Mouse (Mus musculus): ENCODE results near the gene Prss45.

Prss45 gene

DNA sequence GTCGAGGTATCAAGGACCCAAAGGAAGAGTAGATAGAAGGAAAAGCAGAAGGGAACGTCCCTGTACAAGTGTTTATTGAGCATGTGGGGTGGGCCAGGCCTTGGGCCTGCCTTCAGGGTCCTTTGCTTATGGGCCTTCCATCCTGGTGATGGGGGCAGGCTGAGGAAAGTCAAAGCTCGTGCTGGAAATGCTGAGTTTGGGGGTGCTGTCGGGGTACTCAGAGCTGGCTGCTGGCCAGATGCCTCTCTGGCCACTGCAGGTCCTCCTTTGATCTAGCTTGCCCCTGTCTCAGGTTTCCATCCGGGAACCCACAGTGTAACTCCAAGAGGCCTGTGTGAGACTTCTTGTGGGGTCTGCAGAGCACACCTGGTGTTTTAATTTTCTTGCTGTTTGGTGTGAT lies 24.1 kb downstream of the Prss45 start:
- DNase-seq = no peak

DNA sequence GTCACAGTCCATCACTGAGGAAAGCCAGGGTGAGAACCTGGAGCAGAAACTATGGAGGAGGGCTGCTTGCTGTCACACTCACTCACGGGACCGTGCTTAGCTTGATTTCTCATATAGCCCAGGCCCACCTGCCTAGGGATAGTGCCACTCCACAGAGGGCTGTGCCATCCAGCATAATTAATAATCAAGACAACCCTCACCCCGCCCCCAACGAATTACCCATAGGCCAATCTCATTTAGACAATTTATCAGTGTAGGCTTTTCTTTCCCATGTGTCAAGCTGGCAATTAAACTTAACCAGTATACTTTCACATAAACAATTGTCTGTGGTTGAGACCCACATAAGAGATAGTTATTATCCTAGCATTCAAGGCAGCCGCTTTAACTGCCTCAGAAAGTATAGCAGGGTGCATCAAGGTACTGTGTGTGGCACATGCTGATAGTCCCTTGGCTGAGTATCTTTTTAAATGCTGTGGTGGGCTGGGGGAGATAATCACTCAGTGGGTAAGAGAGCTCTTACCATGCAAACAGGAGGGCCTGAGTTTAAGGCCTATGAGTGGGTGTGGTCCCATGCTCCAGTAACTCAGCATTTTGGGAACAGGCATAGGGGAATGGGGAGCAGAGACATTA lies 24.7 kb downstream of the Prss45 start:
- no peak for DNase-seq

DNA sequence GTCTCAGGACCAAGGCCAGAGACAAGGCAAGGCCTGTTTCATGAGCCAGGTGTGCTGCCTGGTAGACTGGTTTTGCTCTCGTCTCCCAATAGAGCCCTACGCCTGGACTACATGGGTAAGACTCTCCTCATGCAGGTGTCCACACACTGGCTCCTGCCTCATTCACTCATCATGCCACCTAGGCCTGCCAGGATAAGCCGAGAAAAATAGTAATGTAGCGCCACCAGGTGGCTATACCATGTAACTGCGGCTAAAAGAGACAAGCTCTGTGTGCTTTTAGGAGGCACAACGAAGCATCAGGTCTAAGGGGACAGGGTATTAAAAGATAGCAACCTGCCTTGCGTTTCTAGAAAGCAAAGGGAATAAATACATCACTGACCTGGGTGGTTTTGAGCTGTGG lies 36.6 kb downstream of the Prss45 start:
- peak in 1 of 2 experiments; percentile 72 for DNase-seq

DNA sequence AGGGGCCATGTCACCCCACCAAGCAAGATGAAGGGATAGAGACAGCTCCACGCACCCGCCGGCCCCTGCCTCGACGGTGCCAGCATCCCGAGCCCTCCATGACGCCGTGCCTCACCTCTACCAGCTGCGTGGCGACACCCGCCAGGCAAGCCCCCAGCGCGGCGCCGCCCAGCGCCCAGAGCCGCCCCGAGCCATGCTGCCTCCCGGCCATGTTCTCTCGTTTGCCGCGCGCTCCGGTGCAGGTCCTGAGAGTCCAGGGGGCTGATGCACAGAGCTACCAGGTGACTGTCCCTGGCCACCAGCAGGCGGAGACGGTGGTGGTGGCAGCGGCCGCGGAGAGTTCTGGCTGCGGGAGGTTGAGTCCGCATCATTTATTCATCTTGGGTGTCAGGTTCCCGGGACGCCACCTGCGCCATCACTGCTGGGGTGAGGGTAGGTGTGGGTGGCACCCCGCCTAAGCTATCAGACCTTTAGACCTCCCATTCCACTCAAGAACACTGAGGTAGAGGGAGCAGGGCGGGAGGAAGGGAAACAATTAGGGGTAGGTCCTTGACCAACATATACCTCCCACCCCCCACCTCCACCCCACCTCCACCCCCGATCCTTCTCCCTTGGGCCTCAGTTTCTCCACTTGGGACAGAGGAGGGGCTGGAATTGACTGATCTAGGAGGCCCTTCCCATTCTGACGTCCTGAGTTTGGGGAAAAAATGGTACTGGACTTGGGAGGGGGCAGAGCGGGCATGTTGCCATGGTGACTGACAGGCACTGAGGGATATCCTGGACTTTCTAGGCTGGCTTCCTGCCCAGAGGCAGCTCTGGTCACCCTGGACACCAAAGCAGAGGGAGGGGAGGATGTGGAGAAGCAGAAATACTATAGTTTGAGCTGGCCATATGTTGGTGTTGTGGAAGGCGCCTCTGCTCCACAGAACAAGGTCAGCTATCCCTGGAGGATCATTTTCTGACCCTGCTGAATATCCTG lies 39.6 kb downstream of the Prss45 start:
- peak; percentile 60 to 73 for DNase-seq

DNA sequence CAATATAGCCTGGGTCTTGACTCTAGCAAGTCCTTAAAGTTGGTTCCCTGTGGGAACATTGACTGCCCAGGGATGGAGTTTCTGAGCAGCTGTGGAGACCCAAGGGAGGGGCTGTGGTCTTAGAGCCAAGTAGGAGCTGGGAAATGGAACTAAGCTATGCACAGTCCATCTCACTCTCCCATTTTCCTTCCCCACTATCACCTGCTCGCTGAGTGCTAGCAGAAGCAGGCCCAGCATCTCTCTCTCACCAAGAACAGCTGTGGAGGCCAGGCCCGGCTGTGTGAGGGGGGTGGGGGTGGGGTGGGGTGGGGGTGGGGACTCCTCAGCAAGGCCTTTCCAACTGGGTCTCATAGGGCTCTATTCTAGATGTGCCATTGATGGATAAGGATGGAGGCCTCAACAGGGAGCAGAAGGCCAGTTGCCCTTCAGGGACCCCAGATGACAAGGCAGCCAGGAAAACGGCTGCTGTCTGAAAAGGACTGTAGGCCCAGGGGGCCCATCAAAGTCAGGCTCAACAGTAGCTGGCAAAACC lies 40.3 kb downstream of the Prss45 start:
- DNase-seq = no peak

DNA sequence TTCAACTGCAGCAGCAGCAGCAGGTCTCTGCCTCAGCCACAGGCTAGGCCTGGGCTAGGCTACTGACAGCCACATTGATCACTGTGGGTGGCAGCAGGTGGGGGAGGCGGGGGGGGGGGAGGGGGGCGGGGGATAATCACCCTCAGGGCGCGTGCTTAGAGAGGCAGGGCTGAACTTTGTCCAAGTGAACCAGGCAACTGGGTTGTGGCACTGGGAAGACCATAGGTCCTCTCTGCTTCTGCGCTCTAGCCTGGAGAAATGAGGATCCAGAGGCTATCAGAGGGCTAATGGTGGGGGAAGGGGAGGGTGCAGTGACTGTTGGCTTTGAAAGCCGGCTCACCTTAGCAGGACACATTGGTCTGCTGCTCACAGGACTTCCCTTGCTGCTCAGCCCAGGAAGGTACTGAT lies 40.9 kb downstream of the Prss45 start:
- no peak for DNase-seq

DNA sequence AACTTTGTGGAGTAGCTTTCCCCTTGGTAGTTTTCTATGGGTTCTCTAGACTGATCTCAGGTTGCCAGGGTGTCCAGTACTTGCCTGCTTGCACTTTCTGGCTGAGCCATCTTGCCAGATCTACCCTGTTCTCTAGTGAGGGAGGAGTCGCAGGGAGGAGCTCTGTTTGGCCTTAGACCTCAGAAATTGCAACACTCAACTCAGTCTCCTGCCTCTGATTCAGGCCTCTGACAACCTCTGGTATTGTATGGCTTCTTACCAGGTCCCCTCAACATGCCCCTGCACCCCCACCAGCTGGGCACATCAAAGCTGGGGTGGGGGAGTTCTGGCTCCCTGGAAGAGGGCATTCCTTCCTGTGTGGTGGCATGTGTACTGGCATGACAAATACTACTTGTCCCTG lies 43.0 kb downstream of the Prss45 start:
- no peak for DNase-seq

DNA sequence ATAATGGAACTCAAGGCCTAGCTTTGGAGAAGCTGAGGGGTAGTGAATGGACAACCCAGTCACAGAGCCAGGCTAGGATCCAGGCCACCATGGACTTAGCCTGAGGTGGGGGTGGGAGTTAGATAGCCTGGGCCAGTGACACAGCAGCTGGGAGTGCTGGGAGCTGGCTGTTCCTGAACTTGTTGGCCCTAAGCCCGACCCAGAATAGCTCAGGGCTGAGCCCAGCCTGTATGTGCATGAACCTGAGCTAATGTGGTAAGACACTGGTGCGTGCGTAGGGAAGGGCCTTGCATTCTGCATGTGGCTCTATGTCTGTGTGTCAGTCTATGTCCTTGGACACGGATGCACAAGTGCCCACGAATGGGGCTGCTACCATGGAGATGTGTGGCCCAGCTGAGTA lies 43.5 kb downstream of the Prss45 start:
- peak in 1 of 2 experiments; percentile 61 for DNase-seq

DNA sequence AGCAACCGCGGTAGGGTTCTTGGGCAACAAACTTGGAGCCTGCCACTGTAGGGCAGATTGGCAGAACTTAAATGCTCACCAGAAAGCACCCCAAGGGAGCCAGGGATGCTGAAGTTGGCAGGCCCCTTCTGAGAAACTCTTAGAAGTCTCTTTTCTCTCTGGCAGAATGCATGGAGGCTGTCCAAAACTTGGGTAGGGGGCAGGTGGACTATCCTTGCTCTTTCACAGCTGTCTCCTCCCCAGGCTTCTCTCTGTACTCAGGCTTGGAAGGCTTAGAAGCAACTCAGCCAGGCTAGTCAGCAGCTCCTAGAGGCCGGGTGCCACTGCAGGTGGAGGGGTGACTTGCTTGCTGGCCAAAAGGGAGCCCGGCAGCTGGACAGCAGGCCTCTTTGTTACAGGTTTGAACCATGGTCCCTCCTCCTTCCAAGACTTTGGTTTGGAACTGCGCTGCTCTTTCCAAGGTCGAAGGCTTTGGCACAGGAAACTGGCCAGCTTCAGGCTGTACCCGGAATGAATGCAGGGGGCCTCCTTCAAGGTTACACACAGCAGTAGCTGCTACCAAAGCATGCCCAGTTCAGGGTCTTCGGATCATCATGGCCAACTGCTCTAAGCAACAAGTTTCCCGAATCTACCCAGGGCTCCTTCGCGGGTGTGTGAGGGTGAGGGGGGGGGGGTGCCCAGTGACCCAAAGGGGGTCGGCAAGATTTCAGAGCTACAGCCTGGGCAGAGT lies 45.0 kb downstream of the Prss45 start, which contains the start of gene Als2cl:
TSS of gene Als2cl (plus strand) at position 680 of the 730 bp plus-strand sequence.
- DNase-seq = no peak

DNA sequence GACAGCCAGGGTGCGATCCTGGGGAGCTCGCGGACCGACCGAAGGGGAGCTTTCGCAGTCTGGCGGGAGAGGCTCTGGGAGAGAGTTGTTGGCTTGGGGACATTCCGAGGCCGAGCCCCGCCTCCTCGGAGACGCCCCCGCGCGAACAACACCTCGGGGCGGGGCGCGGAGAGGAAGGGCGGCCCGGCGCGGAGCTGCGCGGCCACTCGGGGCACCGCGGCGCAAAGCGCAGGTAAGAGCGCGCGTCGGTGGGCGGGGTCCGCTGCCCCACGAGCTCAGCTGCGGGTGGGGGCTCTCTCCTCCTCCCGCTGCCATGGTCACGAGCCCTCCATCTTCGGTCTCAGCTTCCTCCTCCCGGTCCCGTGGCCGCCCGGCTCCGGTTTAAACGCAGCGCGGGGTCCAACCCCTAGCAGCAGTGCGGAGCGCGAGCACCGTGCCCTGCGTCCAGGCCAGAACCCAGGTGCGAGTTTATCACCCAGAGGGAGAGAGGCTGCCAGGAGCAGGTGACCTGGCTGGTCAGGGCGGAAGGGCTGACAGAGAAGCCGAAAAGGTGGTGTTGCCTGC lies 45.7 kb downstream of the Prss45 start, which contains the start of gene Tmie:
TSS of gene Tmie (minus strand) at position 116 of the 564 bp plus-strand sequence.
- DNase-seq = peak; percentile 87 to 93

DNA sequence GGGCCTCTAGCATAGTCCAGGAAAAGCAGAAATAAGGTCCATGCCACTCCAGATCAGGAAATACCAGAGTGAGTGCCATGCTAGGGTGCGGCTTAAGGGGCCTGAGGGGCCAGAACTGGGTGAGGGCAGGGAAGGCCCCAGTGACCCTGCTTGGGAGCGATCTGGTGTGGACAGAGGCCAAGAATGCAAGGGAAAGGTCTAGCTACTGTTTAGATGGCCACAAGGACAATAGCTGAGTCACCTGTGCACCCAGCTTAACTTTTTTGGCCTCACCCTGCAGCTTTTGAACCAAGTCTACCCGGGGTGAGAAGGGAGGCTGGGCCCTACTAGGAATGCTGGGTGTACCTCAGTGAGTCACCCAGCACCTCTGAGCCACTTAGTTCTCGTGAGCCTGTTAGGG lies 46.4 kb downstream of the Prss45 start:
- peak; percentile 59 to 82 for DNase-seq

DNA sequence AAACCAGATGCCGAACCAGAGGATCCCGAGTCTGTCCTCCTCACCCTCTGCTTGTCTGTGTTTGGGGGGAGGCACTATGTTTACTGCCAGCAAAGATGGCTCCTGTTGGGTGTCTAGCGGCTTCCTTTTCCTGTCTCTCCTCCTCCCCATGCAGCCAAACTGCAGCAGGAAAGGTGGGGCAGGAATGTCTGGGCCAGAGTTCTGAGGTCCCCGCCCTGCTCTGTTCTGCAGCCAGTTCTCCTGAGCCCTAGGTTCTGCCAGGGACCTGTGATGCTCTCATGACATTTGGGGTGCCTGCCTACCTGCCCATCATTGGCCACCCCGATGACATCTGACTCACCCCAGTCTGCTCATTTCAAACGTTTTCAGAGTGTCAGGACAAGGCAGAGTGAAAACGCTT lies 47.6 kb downstream of the Prss45 start:
- DNase-seq = peak; percentile 59 to 77

DNA sequence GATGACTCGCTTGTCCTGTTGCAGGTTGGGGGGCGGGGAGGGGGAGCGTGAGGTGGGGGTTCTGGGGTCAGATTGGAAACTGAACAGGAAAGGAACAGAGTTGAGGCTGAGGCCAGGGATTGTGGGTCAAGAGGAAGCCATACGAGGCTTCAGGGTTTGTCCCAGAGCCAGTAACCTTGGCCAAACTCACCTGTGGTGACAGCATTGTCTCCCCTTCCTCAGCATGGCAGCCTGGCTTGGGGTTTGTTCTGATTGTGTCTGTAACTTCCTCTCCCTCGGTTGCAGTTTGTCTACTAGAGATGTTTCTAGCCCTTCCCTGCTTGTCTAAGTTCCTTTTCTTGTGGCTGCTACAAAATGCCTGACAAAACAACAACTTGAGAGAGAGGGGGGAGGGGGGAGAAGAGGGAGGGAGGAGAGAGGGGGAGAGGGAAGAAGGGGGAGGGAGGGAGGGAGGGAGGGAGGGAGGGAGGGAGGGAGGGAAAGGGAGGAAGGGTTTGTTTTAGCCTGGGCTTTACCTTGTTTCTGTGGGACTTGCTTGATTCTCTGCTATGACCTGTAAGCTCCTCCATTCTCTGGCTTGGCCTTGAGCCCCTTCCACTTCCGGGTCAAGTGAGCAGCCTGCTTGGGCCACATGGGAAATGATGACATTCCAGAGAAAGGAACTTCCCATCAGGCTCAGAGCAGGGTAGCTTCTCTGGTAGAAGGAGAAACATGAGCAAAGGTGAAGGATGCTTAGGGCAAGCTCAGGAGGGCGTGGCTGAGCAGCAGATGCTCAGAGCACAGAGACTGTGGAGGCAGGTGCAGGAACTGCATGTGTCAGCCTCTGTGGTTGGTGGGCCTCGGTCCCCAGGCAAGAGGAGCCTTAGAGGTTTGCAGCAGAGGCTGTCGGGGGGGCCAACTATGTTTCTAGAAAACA lies 53.3 kb downstream of the Prss45 start:
- DNase-seq = no peak

DNA sequence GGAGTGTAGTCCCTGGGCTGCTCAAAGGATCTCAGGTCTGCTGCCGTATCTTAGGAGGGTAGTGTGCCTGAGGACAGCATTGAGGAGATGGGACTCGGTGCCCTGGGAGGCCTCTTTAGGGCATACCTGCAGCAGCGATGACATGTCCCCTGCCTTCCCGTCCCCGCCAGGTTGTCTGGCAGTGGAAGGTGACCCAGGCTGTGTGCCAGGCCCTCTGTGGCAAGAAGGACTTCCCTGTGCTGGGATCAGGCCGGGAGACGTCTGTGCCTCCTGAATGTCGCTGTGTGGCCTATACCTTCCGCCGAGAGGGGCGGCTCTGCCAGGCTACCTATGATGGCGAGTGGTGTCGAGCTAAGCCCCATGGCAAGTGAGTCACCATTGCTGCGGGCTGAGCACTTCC lies 54.5 kb downstream of the Prss45 start:
- peak in 1 of 2 experiments; percentile 24 for DNase-seq

DNA sequence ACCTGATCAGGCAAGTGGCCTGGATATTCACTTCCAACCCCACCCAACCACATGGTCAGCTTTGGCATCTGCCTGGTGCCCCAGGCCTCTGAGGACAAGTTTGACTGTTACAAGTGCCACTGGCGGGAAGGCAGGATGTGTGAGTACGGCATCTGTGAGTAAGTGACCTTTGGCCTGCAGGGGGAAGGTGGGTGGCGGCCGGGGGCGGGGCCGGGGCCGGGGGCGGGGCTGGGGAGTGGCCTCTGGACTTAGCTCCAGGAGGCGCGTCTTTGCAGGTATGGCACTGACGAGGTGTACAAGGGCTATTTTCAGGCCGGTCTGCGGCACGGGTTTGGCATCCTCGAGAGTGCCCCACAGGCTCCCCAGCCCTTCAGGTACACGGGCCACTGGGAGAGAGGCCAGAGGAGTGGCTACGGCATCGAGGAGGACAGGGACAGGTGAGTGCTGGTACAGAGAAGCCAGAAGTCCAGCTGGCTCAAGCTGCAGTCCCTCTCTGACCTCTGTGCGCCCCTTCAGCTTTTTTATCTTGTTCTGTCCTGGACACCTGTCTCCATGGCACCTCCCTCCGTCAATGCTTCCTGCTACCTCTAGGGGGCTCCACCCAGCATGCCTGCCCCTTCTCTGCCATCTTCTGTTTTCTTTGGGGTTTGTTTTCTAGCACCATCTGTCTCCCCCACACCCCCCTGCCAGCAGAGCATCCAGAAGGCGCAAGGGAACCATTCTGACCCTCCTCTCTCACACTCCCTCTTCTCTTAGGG lies 55.8 kb downstream of the Prss45 start:
- DNase-seq = peak in 1 of 2 experiments; percentile 27
